Comparison of ENCODE assay signal across 20 mouse cellular contexts in the genomic region with DNA sequence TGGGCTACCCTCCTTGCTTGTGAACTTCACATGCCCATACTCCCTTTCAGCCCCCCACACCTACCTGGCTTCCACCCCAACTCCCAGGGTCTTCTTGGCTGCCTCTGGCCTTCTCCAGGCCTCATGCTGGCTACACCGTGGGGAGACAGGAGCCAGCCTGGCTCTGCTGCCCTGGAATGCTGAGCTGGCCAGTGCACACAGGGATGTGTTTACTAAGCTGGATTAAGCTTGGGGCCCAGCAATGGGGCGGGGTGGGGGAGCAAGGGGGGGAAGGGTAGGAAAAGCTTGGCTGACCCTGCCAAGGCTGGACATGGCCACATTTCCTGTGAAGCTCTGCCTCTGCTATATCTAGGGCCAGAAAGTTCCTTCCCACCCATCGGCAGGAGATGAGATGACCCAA.
DNase-seq lines count a peak whose midpoint lies in the region; ATAC-seq and TF ChIP-seq lines count a peak whose summit lies in the region.
"Had no signal": no experiment of that assay in that cellular context is flagged by ENCODE, and none has a peak within 500 bp of the region (broad histone marks: within the 10 kb centered on the region; RNA-seq: fewer than 3 reads in every experiment).

No protein-coding gene starts in this region.

- H3K9ac ChIP-seq in midbrain, embryonic 11.5 days (ENCODE audit: low read length), result no peak overlapping the region
- no peak overlapping the region for H3K9ac ChIP-seq in midbrain, embryonic 16.5 days (ENCODE audit: low read depth, low read length)
- no peak overlapping the region; the same call in 1 of the 2 replicates for H3K9ac ChIP-seq in stomach, postnatal 0 days (ENCODE audit: low read length)
- H3K9ac ChIP-seq: embryonic facial prominence, embryonic 13.5 days; forebrain, embryonic 15.5 days; heart, embryonic 12.5 days had no signal

- TF ChIP-seq POLR2A in cerebellum, adult 2 months (IDR thresholded peaks at IDR 0.05; ENCODE audit: borderline replicate concordance, insufficient read depth, low read length), result no peak

- no peak for TF ChIP-seq EP300 in stomach, postnatal 0 days (optimal IDR thresholded peaks at IDR 0.05)

- no peak overlapping the region for H3K4me3 ChIP-seq in cerebellum, adult 2 months (replicated peaks; ENCODE audit: insufficient read depth, low read depth, low read length)
- no peak overlapping the region for H3K4me3 ChIP-seq in heart, embryonic 10.5 days
- no peak overlapping the region for H3K4me3 ChIP-seq in midbrain, embryonic 11.5 days (ENCODE audit: low read depth, low read length)
- no peak overlapping the region for H3K4me3 ChIP-seq in midbrain, embryonic 16.5 days (ENCODE audit: low read depth, low read length)
- H3K4me3 ChIP-seq in stomach, postnatal 0 days (ENCODE audit: low read depth, low read length), result no peak overlapping the region
- H3K4me3 ChIP-seq: embryonic facial prominence, embryonic 13.5 days; forebrain, embryonic 15.5 days; heart, adult 2 months; heart, embryonic 12.5 days had no signal

- peak; percentile 44 for DNase-seq in cerebellum, adult 11-12 months
- DNase-seq in cerebellum, adult 2 months, result no peak
- no peak for DNase-seq in heart, embryonic 10.5 days (ENCODE audit: low spot score)
- no peak for DNase-seq in heart, adult 18-20 months
- peak; percentile 82 for DNase-seq in midbrain, embryonic 11.5 days (ENCODE audit: low spot score, missing footprints)
- peak; percentile 48 for DNase-seq in stomach, postnatal 0 days (ENCODE audit: low spot score)
- DNase-seq: adrenal gland, postnatal 14 days; B cell, adult 2 months; cerebellum, adult 18-20 months; cerebellum, postnatal 25 days; heart, adult 2 months had no signal

- no peak overlapping the region for H3K27ac ChIP-seq in cerebellum, adult 2 months (ENCODE audit: insufficient read depth, low read length)
- H3K27ac ChIP-seq in heart, embryonic 10.5 days, result peak overlapping the region; percentile 50; the same call in 1 of the 2 replicates
- no peak overlapping the region for H3K27ac ChIP-seq in midbrain, embryonic 11.5 days (ENCODE audit: low read depth, low read length)
- no peak overlapping the region for H3K27ac ChIP-seq in midbrain, embryonic 16.5 days (ENCODE audit: low read length)
- H3K27ac ChIP-seq in stomach, postnatal 0 days (replicated peaks), result no peak overlapping the region
- H3K27ac ChIP-seq: embryonic facial prominence, embryonic 13.5 days; forebrain, embryonic 15.5 days; heart, adult 2 months had no signal

- ATAC-seq in midbrain, embryonic 11.5 days (ENCODE audit: low FRiP score), result peak; percentile 38; the same call in 1 of the 2 replicates
- ATAC-seq in midbrain, embryonic 16.5 days, result no peak
- ATAC-seq in stomach, postnatal 0 days (ENCODE audit: low FRiP score, low TSS enrichment), result peak; percentile 58
- ATAC-seq in monocyte, adult 5-6 weeks (replicated peaks; ENCODE audit: insufficient number of reproducible peaks, low FRiP score, low TSS enrichment, poor library complexity, severe bottlenecking), result no peak
- ATAC-seq: CD4-positive, CD25-positive, alpha-beta regulatory T cell, adult 4 months; forebrain, embryonic 15.5 days; hindbrain, embryonic 16.5 days; inflammation-experienced regulatory T-cells, adult 6 months had no signal

- H3K4me2 ChIP-seq in midbrain, embryonic 11.5 days, result no peak overlapping the region
- no peak overlapping the region for H3K4me2 ChIP-seq in midbrain, embryonic 16.5 days (ENCODE audit: low read length)
- no peak overlapping the region for H3K4me2 ChIP-seq in stomach, postnatal 0 days (replicated peaks; ENCODE audit: low read depth)
- H3K4me2 ChIP-seq: embryonic facial prominence, embryonic 13.5 days; forebrain, embryonic 15.5 days; heart, embryonic 12.5 days had no signal

- H3K27me3 ChIP-seq in cerebellum, adult 2 months (ENCODE audit: control insufficient read depth, insufficient read depth, low read length), result no peaks in the 10 kb centered on the region
- peaks cover 11% of the 10 kb centered on the region; the same call in 1 of the 2 replicates for H3K27me3 ChIP-seq in heart, embryonic 10.5 days (ENCODE audit: insufficient read depth, poor library complexity, severe bottlenecking)
- no peaks in the 10 kb centered on the region for H3K27me3 ChIP-seq in midbrain, embryonic 11.5 days (ENCODE audit: control insufficient read depth, insufficient read depth, low read length)
- H3K27me3 ChIP-seq in midbrain, embryonic 16.5 days (ENCODE audit: control insufficient read depth, insufficient read depth, low read depth, low read length), result no peaks in the 10 kb centered on the region
- no peaks in the 10 kb centered on the region for H3K27me3 ChIP-seq in stomach, postnatal 0 days (ENCODE audit: control insufficient read depth, insufficient read depth, low read length)
- H3K27me3 ChIP-seq: embryonic facial prominence, embryonic 13.5 days; forebrain, embryonic 15.5 days had no signal

- no peak for TF ChIP-seq CTCF in cerebellum, adult 2 months (IDR thresholded peaks at IDR 0.05; ENCODE audit: borderline replicate concordance, insufficient read depth, low read depth, low read length)
- no peak for TF ChIP-seq CTCF in stomach, postnatal 0 days (IDR thresholded peaks at IDR 0.05; ENCODE audit: low read depth)

- H3K4me1 ChIP-seq in cerebellum, adult 2 months (ENCODE audit: control insufficient read depth, insufficient read depth, low read length), result peaks cover 69% of the 10 kb centered on the region
- peaks cover 6% of the 10 kb centered on the region; the same call in 1 of the 2 replicates for H3K4me1 ChIP-seq in heart, embryonic 10.5 days
- H3K4me1 ChIP-seq in midbrain, embryonic 11.5 days (ENCODE audit: control insufficient read depth, insufficient read depth, low read length), result peaks cover 7% of the 10 kb centered on the region
- H3K4me1 ChIP-seq in midbrain, embryonic 16.5 days (ENCODE audit: control insufficient read depth, insufficient read depth, low read length), result peaks cover 22% of the 10 kb centered on the region
- no peaks in the 10 kb centered on the region for H3K4me1 ChIP-seq in stomach, postnatal 0 days (replicated peaks; ENCODE audit: control insufficient read depth, insufficient read depth)
- H3K4me1 ChIP-seq: embryonic facial prominence, embryonic 13.5 days had no signal

- H3K9me3 ChIP-seq in heart, embryonic 10.5 days, result no peaks in the 10 kb centered on the region
- H3K9me3 ChIP-seq in midbrain, embryonic 11.5 days (ENCODE audit: control insufficient read depth, low read length), result no peaks in the 10 kb centered on the region
- no peaks in the 10 kb centered on the region for H3K9me3 ChIP-seq in midbrain, embryonic 16.5 days (replicated peaks; ENCODE audit: control insufficient read depth, low read length, poor library complexity, severe bottlenecking)
- H3K9me3 ChIP-seq in stomach, postnatal 0 days (ENCODE audit: control insufficient read depth, low read length), result no peaks in the 10 kb centered on the region
- H3K9me3 ChIP-seq: embryonic facial prominence, embryonic 13.5 days; forebrain, embryonic 15.5 days; G1E had no signal

- H3K36me3 ChIP-seq in heart, embryonic 10.5 days, result no peaks in the 10 kb centered on the region
- no peaks in the 10 kb centered on the region for H3K36me3 ChIP-seq in midbrain, embryonic 11.5 days (ENCODE audit: control insufficient read depth, insufficient read depth, low read length)
- H3K36me3 ChIP-seq in midbrain, embryonic 16.5 days (ENCODE audit: control insufficient read depth, insufficient read depth, low read length), result no peaks in the 10 kb centered on the region
- no peaks in the 10 kb centered on the region for H3K36me3 ChIP-seq in stomach, postnatal 0 days (ENCODE audit: control insufficient read depth, insufficient read depth, low read length)
- H3K36me3 ChIP-seq: embryonic facial prominence, embryonic 13.5 days; forebrain, embryonic 15.5 days; G1E; heart, embryonic 12.5 days had no signal

- WGBS in cerebellum, adult 2 months, result 33% methylated on average over 3 of the region's 3 CpGs
- 63% methylated on average over 3 of the region's 3 CpGs for WGBS in heart, embryonic 10.5 days
- WGBS in midbrain, embryonic 11.5 days, result 33% methylated on average over 3 of the region's 3 CpGs
- WGBS in midbrain, embryonic 16.5 days, result 34% methylated on average over 3 of the region's 3 CpGs
- 24% methylated on average over 3 of the region's 3 CpGs for WGBS in stomach, postnatal 0 days

Comparison
In these comparisons a context has a peak if more than half of its experiments do, and no peak if none do; other contexts are left out.
1. DNase-seq: peak in cerebellum, adult 11-12 months (single experiment), midbrain, embryonic 11.5 days (single experiment) and stomach, postnatal 0 days (single experiment); none in cerebellum, adult 2 months (0 of 2), heart, embryonic 10.5 days (single experiment) and heart, adult 18-20 months (0 of 2).
2. ATAC-seq: peak in midbrain, embryonic 11.5 days (single experiment) and stomach, postnatal 0 days (single experiment); none in midbrain, embryonic 16.5 days (single experiment) and monocyte, adult 5-6 weeks (single experiment).